Mouse (Mus musculus): ENCODE data around the gene Mesp1.

Gene Mesp1

DNA sequence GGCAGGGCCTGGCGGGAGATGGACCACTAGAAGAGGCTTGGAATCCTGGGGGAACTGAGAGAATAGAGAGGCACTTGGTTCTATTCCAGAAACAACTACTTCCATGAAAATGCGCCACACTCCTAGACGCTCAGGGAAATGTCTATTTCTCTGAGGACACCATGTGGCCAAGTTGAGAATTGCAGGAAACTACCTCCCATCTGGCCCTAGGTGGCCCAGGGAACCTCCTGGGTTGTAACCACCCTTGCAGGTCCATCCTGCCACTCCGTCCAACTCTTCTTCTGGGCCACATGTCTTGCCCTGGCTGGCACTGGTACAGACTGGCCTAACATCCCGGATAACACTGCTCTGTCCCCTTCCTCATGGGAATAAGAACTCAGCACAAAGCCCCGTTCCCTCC lies 7.3 kb downstream of the Mesp1 start:
- peak; percentile 57 for DNase-seq

DNA sequence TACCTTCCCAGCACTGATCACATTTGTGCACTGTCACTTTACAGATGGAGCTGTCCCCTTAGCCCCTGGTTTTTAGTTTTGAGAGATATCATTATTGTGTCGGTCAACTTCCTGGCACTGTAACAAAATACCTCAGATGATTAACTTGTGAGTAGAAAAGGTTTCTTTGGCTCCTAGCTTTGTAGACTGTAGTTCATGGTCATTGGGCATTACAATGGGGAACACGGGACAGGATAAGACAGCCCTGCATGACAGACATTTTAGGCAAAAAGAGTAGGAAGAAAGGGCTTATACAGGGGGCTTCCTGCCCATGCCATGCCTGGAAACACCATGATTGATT lies 11.1 kb downstream of the Mesp1 start:
- no peak for DNase-seq

DNA sequence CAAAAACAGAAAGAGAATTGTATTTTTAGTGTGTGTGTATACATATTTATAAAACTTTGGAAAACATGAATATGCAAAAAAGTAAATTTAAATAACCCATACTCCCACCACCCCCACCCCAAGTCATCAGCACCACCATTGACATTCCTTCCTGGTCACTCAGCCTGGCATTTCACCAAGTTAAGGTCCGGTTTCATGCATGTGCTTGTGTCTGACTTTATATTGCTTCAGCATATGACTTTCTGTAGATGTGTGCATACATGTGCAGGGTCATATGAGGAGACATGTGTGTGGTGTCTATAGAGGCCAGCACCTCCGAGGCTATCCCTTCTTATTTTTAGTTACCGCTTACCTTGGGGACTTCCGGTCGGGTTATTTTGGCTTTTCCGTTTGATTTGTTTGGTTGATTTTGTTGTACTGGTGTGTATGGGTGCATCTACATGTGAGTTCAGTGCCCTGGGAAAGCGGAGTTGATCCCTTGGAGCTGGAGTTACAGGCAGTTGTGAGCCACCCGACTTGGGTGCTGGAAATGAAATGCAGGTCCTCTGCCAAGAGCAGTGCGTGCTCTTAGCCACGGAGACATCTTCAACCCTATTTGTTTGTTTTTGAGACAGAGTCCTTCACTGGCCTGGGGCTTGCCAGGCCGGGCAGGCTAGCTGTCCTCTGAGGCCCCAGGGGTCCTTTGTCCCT lies 11.6 kb downstream of the Mesp1 start:
- DNase-seq: no peak

DNA sequence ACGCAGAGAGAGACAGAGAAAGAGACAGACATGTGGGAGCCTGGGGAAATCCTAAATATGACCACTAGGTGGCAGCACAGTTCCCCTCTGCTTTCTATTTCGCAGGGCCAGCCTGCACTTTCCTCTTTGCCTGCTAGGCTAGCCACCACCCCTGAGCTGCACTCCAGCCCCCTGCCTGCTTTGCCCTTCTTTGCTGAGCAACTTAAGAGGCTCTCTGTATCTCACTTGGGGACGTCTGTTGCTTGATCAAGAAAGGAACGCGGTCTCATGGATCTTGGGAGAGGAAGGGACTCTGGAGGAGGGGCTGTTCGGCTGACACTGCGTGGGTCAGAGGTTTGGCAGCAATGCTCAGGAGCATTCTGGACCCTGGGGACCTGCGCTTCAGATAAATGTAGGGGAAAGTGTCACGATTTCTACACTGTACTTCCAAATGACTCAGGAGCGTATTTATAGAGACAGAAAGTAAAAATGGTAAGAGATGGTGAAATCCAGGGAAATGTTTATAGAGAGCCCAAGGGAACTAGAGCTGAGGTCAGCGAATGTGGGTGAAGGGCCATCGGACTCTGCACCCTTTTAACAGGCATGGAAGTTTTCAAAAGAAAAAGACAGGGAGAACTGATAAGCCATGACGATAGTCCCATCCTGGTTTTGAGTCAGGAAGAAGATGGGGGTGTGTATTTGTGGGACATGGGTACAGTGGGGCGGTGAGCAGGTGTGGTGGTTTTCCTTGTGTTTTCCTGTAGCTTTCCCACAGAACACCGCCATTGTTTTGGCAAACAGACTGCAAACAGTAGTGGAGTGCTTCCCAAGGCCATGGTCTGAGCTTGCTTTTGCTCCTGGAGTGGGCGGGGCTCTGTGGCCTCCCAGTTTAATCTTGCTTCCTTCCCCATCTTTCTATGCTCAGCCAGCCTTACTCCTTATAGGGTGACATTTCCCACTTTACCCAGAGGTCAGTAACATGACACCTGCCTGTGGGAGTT lies 12.7 kb downstream of the Mesp1 start:
- peak; percentile 60 for DNase-seq

DNA sequence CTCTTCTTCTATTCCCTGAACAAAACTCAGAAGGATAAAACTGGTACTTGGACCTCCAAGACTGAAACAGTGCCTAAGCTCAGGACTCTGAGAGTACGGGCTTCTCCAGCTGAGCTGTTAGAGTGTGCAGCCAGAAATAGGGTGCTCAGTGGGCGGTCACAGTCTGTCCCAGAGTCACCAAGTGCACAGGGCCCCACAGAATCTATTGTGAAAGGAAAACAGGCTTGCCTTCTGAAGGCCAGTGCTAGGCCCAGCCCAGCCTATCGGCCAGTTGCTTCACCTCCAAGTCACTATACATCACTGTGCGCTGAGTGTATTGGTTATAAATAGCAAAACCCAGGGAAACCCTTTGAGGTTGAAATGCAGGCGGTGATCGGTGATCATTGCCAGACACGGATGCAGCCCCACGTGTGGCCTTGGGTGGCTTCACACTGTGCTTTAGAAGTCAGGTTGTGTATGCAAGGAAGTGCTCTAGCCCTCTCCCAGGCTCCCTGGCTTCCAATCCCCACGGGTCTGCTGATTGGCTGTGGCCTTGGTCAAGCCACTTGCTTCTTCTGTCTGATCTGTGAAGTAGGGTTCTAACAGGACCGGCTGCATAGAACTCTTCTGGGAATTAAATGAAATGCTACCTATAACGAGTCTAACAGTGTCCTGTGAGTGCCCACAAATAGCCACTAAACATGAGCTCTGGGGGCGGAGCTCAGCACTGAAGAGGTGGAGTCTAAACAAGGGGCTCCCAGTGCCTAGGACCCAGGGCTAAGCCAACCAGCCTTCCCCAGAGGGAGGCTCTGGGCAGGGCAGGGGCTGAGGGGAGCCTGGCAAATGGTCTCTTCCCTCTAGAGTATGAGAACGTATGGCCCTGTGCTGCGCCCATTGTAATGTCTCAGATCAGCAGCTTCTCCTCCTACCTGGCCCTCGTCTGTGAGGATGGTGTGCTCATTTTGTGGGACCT lies 21.8 kb downstream of the Mesp1 start:
- no peak for DNase-seq

DNA sequence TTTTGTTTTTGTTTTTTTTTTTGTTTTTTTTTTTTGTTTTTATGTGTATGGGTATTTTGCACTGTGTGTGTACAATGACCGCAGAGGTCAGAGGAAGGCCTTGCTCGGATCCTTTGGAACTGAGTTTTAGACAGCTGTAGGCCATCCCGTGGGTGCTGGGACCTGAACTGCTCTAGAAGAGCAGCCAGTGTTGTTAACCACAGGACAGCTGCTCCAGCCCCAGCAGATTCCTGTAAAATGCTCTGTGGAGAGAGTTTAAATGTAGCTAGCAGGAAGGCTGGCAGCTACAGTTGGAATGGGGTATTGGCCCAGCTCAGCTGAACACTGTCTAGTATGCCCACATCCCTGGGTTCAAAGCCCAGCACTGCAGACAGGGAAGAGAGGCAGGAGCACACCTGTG lies 23.9 kb downstream of the Mesp1 start:
- no peak for DNase-seq

DNA sequence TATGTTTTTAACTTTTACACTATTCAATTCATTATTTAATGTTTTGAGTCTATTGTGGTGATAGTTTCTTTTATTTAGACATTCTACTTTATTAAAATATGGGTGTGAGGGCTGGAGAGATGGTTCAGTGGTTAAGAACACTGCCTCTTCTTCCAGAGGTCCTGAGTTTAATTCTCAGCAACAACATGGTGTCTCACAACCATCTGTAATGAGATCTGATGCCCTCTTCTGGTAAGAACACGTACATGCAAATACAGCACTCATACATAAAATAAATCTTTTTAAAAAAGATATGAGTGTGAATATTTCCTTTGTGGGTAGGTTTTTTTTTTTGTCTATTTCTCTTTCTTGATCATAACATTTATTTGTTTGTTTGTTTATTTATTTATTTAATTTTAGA lies 27.6 kb downstream of the Mesp1 start:
- no peak for DNase-seq

DNA sequence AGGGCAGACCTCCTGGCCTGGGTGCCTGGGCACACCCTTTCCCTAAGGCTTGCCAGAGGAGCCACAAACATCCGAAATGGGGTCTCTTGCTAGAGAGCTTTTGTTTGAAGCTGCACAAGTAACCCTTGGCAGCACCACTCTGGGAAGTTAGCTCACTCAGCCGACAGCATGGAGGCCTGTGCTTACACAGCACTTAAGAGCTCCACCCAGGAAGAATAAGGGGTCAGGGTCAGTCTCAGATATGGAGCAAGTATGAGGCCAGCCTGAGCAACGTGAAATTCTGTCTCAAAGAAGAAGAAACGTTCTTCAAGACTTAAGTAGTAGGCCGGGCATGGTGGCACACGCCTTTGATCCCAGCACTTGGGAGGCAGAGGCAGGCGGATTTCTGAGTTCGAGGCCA lies 31.5 kb downstream of the Mesp1 start:
- no peak for DNase-seq

DNA sequence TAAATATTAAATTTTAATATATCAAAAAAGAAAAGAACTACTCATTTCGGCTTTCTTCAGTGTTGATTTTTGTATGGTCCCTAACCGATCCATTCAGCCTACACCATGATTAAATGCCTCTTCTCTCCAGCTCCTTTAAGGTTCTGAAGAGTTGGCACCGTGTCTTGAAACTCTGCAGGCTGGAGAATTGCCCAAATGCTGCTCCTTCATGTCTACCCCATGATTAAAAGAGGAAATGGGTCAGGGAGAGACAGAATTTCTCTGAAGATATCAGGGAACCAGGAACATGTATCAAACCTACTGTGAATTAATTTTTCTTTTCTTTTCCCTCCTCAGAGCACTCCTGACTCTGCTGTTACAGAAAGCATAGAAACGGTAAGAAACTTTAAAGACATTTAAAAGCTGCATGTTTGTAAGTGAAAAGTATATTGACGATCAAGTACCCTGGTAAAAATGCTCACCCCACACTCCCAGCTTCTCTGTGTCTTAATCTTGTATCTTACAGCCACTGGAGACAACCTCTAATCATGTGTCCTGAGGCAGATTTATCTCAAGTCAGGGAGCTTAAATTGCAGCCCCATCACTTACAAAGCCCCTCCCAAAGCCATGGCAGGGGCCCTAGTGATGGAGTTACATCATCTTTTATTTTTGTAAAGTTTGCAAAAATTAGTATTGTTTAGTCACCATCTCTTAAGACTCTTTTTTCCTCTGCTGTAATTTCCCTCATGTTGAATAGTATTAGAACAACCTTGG lies 32.3 kb downstream of the Mesp1 start:
- DNase-seq: no peak

DNA sequence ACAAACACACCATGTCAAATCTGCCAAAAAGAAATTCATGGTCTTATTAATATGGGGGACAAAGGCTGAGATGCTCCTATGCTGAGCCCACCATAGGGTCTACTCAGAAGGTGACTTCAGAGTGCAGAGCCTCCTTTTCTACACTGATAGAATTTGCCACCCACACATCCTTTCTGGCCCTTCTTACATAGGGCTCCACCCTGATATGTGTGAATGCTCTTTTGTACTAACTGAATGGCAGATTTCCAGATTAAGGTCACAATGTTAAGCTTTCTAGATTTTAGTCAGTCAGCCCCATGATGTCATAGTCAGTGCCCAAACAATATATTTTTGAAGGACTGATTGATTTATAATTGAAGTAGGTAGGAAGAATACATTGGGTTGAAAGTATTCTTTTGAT lies 33.8 kb downstream of the Mesp1 start:
- DNase-seq: no peak

DNA sequence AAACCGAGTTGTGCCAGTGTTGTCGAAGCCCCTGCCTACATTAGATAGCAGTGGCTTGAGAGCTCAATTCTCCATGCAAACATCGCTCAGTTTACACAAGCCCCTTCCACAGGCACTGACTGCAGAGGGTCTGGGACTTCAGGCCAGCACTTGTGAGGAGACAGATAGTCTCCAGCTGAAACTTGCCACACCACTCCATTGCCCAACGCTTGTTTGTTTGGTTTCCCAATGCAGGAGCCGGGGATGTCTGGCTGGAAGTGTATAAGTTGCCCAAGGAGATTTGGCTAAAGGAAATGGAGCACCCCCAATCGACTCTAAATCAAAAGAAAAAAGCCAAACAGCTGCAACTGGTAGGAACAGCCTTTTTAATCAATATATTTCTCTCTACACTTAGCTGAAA lies 35.4 kb downstream of the Mesp1 start:
- no peak for DNase-seq

DNA sequence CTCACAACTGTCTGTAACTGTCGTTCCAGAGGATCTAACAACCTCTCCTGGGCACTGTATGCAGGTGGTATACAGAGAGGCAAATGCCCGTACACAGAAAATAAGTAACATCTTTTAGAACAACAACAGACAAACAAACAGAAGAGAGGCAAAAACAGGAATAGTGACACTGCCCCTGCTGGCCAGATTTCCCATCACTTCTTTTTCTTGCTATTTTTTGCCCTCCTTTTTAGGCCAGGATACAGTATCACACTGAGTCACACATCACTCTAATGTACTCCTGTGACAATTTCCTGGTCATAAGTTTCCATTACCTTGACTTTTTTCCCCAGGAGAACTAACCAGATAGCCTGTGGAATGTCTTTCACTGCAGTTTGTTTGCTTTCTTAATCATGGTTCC lies 37.3 kb downstream of the Mesp1 start:
- DNase-seq: no peak

DNA sequence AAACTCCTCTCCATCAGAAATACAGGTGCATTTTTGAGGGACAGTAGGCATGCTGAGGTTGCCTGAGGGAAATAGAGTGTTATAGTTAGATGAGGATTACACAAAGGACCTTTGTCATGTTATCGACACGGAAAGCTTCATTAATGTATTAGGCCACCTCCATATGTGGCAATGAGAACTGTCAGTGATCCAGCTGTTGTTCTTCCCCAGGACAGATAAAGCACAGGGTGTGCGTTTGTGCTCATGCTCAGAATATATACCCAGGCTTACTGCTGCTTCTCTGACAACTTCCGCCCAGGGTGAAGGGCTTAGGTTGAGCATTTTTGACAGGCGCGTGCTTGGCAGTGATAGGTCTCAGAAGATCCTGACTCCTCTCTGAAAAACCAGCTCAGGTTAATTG lies 44.1 kb downstream of the Mesp1 start:
- no peak for DNase-seq

DNA sequence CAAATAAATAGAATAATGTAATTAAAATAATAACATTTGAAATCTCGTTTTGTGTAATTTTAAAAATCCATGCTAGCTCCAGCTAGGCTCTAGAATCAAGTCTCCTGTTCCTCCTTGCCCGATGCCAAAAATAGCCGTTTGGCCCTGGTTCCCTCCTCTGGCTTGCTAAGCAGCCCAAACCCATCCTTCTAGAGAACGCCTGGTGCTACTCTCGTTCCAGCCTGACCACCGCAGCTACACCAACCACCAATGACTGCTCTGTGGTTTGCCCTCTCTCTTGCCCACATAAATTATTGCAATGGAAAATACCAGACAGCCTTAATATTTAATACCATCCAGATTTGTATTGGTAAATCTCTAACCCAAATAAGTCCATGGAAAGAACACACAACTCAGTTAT lies 45.9 kb downstream of the Mesp1 start:
- DNase-seq: no peak

DNA sequence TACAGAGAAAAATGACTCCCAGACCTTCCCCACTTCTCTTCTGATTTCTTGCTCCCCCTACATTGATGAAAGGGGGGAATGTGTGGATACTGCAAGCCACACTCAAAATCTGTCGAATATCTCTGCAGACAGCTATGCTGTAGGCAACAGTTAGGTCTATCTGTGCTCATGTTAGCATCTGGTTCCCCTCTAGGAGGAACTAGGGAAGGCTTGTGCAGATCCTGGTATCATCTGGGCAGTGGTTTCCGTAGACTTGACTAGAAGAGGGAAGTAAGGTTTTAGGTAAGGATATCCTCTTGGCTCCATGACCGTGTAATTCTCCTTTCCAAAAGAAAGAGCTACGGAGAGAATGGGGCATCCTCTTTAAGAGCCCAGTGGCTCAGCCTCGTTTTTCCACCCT lies 49.0 kb downstream of the Mesp1 start:
- DNase-seq: no peak

DNA sequence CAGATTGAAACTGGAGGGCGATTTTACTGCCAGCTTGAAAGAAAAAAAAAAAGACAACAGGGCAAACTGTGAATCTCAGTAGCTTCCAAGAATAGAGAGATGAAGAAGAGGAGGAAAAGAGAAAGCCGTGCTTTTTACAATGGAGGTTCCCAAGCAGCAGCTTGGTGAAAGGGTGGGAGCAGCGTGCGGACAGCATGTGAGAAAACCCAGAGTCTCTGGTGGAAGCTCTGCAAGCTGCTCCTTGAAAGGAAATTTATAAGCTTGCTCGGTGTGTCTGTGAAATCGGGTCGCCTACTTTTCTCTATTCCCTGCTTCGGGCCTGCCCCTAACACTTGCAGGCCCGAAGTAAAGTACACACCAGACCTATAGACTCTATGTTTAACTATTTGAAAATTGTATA lies 49.5 kb downstream of the Mesp1 start:
- no peak for DNase-seq

DNA sequence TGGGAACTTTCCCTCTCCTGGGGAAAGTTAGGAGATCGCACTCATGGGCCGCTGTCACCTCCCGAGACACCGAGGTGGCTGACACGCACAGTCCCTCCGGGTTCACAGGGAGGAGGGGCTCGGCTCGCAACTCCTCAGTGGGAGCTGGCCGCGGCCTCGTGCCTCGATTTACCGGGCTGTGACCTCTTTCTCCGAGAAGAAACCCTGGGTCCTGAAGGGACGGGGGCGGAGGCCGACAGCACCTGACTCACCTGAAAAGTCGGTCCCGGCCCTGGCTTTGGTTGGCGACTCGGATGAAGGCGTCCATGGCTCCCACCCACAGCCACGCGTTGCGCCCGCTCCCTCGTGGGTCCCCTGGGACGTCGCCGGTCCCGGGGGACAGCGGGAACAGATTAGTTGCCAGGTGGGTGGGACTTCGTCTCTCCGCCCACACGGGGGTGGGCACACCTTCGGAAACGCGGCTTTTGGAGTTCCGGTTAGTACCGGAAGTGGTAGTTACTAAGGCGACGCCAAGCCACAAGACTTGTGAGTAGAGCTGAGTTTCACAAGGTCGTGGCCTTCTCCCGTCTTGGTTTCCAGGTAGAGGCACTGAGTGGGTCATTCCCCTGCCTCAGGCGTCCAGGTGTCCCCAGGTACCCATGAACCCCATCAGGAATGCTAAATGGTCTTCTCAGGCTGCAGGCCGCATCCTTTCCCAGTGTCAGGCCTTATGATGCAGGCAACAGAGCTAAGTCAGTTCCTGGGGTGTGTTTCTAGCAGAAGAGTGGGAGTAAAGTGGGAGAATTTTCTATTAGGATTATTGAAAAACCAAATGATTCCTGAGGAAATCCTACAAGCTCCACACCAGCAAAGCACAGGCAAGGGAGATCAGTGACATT lies 50.7 kb downstream of the Mesp1 start, which contains the start of the genes Pex11a and Wdr93:
TSS of gene Pex11a (minus strand) at position 473 of the 878 bp plus-strand sequence.
TSS of gene Wdr93 (plus strand) at position 505 of the 878 bp plus-strand sequence.
- peak; percentile 81 for DNase-seq

DNA sequence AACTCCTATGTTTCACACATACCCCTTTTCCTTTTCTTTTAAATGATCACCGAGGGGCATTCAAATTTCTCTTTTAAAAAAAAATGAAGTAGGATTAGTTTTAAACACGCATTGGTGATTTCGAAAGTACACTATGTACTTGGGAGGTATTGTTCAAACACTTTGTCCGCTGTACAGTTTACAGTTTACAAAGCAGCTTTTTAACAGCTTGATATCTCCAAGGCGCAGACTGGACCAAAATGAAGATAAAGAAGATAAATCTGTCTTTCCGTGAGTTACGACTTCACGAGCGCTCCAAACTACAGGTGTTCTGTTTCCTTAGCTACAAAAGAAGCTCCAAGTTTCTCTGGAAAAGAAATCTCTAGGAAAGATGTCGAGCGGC lies 51.3 kb downstream of the Mesp1 start:
- no peak for DNase-seq

Measured in thymus, postnatal 25 days (tissue).